Comparison of ENCODE assay signal across 25 mouse cellular contexts in genomic region chr13:57638820-57639219, GRCm38 (mm10).
DNase-seq lines count a peak whose midpoint lies in the region; ATAC-seq and TF ChIP-seq lines count a peak whose summit lies in the region.
"Had no signal": no experiment of that assay in that cellular context is flagged by ENCODE, and none has a peak within 500 bp of the region (broad histone marks: within the 10 kb centered on the region; RNA-seq: fewer than 3 reads in every experiment).

No protein-coding gene starts in this region.

- no peak overlapping the region for H3K4me3 ChIP-seq in left cerebral cortex, adult 2 months
- H3K4me3 ChIP-seq in cortical plate, adult 2 months (ENCODE audit: insufficient read depth, low read length), result no peak overlapping the region
- H3K4me3 ChIP-seq: gastrocnemius, adult 2 months; heart, embryonic 12.5 days; hindbrain, embryonic 13.5 days; intestine, embryonic 15.5 days; lung, embryonic 15.5 days; midbrain, embryonic 10.5 days had no signal

- no peak for TF ChIP-seq CTCF in left cerebral cortex, adult 2 months (IDR thresholded peaks at IDR 0.05)
- TF ChIP-seq CTCF in cortical plate, adult 2 months (IDR thresholded peaks at IDR 0.05; ENCODE audit: extremely low read depth, insufficient read depth, low read length), result no peak

- peak overlapping the region; percentile 83 for H3K27ac ChIP-seq in left cerebral cortex, adult 2 months
- no peak overlapping the region for H3K27ac ChIP-seq in cortical plate, adult 2 months (ENCODE audit: insufficient read depth, low read length)
- H3K27ac ChIP-seq: gastrocnemius, adult 2 months; hindbrain, embryonic 13.5 days; intestine, embryonic 15.5 days; liver, embryonic 14.5 days; lung, embryonic 15.5 days; macrophage; midbrain, embryonic 10.5 days had no signal

- H3K4me1 ChIP-seq in cortical plate, adult 2 months (ENCODE audit: control insufficient read depth, insufficient read depth, low read length), result peaks cover 17% of the 10 kb centered on the region
- H3K4me1 ChIP-seq: intestine, embryonic 15.5 days; lung, embryonic 15.5 days had no signal

- intact Hi-C loops in left cerebral cortex, adult 2 months (cut with DNase I), result loop anchor here (5.0 kb wide), 1 partner anchor 117 kb away; no protein-coding TSS in a partner anchor

- TF ChIP-seq POLR2A in cortical plate, adult 2 months (IDR thresholded peaks at IDR 0.05; ENCODE audit: extremely low read depth, insufficient read depth, low read length), result 0 out of 2 replicates have a peak, but pooled peaks have one; percentile 33

- ATAC-seq in frontal cortex, adult (ENCODE audit: low TSS enrichment), result peak; percentile 70
- ATAC-seq: intestine, embryonic 15.5 days had no signal

- no peak for DNase-seq in frontal cortex, postnatal 25 days (ENCODE audit: low spot score in 2 of 2)
- DNase-seq in left cerebral cortex, adult 2 months (ENCODE audit: extremely low spot score in 1 of 2, low spot score in 2 of 2), result no peak
- no peak for DNase-seq in left cerebral cortex, adult 8-10 months (ENCODE audit: low spot score in 2 of 2)
- peak; percentile 89 for DNase-seq in brain, adult 2 months (ENCODE audit: low read depth, low spot score)
- no peak for DNase-seq in yolk sac, embryonic 10.5 days (ENCODE audit: low spot score)
- DNase-seq: adrenal gland, postnatal 25 days; B cell, adult 2 months; cerebellum, adult 8-10 months; gastrocnemius, adult 2 months; heart, postnatal 14 days; kidney, adult 9 months; kidney, postnatal 25 days; layer of hippocampus, postnatal 36 days; spleen, adult 18-20 months; thymus, adult 18-20 months; thymus, postnatal 4 days had no signal
